Mouse (Mus musculus): ENCODE results near the gene Csnk2b. TPM values are rescaled to one million over a fixed set of nuclear protein-coding genes. Genes with fewer than 3 reads are reported as not detected.
A peak's percentile ranks its signal among the peaks of the same experiment; 100 is the strongest.

Csnk2b gene
- polyA plus RNA-seq, 1 experiment from 2014 or later: 270 TPM

- no peak overlapping the region for H3K4me3 ChIP-seq (replicated peaks)
- 74% methylated on average over 10 of the region's 10 CpGs for WGBS
- no peak overlapping the region for H3K9ac ChIP-seq (replicated peaks)
- H3K4me1 ChIP-seq (replicated peaks): no peaks in the 10 kb centered on the region
- no peak overlapping the region for H3K27ac ChIP-seq
- no peak for ATAC-seq (ENCODE audit: insufficient number of reproducible peaks, insufficient read depth, low FRiP score, low TSS enrichment, low read depth)
- H3K9me3 ChIP-seq: no peaks in the 10 kb centered on the region
- H3K36me3 ChIP-seq: peaks cover 89% of the 10 kb centered on the region
- H3K27me3 ChIP-seq: no peaks in the 10 kb centered on the region
- H3K4me2 ChIP-seq: no peak overlapping the region
These were observed 21.6 kb downstream of the Csnk2b start for GRCm38 (mm10) chr17:35100196-35100765.

GRCm38 (mm10) chr17:35097164-35097655 is 24.6 kb downstream of the Csnk2b start:
- Histone ChIP-seq H3K27me3 (no peaks in the 10 kb centered on the region), H3K4me1 (replicated peaks) (no peaks in the 10 kb centered on the region), H3K9me3 (no peaks in the 10 kb centered on the region), H3K4me3 (replicated peaks) (no peak overlapping the region), H3K27ac (no peak overlapping the region), H3K36me3 (peaks cover 98% of the 10 kb centered on the region), H3K9ac (replicated peaks) (no peak overlapping the region), H3K4me2 (no peak overlapping the region)
- no peak for ATAC-seq (ENCODE audit: insufficient number of reproducible peaks, insufficient read depth, low FRiP score, low TSS enrichment, low read depth)
- WGBS: 88% methylated on average over 12 of the region's 12 CpGs

DNA sequence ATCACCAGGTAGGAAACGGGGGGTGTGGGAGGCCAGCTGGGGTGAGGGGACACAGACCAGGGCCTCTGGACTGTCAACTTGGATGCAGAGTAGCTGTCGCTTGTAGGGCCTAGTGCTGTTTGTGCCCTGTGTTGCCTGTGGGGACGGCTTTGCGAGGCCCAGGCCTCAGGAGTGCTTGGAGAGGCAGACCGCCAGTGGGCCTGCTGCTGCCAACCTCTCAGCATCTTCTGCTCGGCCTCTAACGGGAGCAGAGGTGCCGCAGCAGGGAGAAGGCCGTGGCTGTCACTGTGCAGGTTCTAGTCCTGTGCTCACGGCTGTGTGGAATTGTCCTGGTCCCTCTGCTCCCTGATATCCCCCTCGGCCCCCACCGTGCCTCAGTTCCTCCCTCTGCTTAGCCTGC is 25.3 kb downstream of the Csnk2b start:
- no peaks in the 10 kb centered on the region for H3K27me3 ChIP-seq
- H3K4me2 ChIP-seq: no peak overlapping the region
- no peak overlapping the region for H3K9ac ChIP-seq (replicated peaks)
- H3K4me3 ChIP-seq (replicated peaks): no peak overlapping the region
- peaks cover 98% of the 10 kb centered on the region for H3K36me3 ChIP-seq
- no peak for ATAC-seq (ENCODE audit: insufficient number of reproducible peaks, insufficient read depth, low FRiP score, low TSS enrichment, low read depth)
- no peak overlapping the region for H3K27ac ChIP-seq
- no peaks in the 10 kb centered on the region for H3K4me1 ChIP-seq (replicated peaks)
- 86% methylated on average over 12 of the region's 12 CpGs for WGBS
- H3K9me3 ChIP-seq: no peaks in the 10 kb centered on the region

DNA sequence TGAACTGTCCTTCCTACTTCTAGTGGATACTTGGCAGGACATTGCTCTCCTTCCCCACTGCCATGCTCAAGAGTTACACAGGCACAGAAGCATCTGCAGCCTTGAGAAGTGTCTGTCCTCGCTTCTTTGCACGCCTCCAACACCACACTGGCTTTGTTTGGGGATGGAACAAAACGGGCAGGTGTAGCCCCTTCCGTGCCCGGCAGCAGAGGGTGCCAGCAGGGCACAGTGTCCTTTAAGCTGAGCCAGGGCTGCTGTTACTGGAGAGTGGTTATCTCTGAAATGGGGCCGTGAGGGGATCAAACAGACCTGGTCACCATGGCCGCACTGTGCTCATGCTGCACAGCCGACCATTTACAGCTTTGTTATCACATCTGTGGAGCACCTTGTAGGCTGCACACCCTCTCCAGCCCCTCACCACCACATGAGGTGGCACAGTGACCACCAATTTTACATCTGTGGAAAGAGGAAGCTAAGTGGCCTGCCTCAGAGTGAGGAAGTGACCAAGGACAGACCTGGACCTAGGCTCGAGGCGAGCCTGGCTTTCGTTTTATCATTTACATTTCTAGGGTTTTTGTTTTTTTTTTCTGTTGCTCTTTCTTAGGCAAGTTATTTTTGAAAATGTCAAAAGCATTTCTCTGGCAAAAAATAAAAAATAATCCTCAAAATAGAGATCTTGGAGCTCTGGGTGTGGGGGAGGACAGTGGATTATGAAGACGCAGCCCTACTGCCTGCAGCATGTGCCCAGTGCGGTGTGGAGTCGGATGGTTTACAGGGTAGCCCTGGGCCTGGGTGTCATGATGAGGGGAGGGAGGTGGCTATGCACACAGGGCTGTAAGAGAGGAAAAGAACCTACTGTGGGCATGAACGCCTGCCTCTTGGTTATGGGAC is 27.1 kb downstream of the Csnk2b start:
- no peak for ATAC-seq (ENCODE audit: insufficient number of reproducible peaks, insufficient read depth, low FRiP score, low TSS enrichment, low read depth)
- H3K4me3 ChIP-seq (replicated peaks): no peak overlapping the region
- 92% methylated on average over 15 of the region's 15 CpGs for WGBS
- no peak overlapping the region for H3K9ac ChIP-seq (replicated peaks)
- H3K4me1 ChIP-seq (replicated peaks): peaks cover 12% of the 10 kb centered on the region
- no peak overlapping the region for H3K4me2 ChIP-seq
- H3K9me3 ChIP-seq: no peaks in the 10 kb centered on the region
- H3K36me3 ChIP-seq: peaks cover 89% of the 10 kb centered on the region
- H3K27me3 ChIP-seq: no peaks in the 10 kb centered on the region
- H3K27ac ChIP-seq: no peak overlapping the region

GRCm38 (mm10) chr17:35092403-35093198 is 29.3 kb downstream of the Csnk2b start:
- no peak overlapping the region for H3K27ac ChIP-seq
- WGBS: 86% methylated on average over 14 of the region's 14 CpGs
- peaks cover 68% of the 10 kb centered on the region for H3K36me3 ChIP-seq
- H3K27me3 ChIP-seq: no peaks in the 10 kb centered on the region
- ATAC-seq (ENCODE audit: insufficient number of reproducible peaks, insufficient read depth, low FRiP score, low TSS enrichment, low read depth): no peak
- H3K4me3 ChIP-seq (replicated peaks): no peak overlapping the region
- no peak overlapping the region for H3K4me2 ChIP-seq
- H3K9ac ChIP-seq (replicated peaks): no peak overlapping the region
- peaks cover 12% of the 10 kb centered on the region for H3K4me1 ChIP-seq (replicated peaks)
- H3K9me3 ChIP-seq: no peaks in the 10 kb centered on the region

DNA sequence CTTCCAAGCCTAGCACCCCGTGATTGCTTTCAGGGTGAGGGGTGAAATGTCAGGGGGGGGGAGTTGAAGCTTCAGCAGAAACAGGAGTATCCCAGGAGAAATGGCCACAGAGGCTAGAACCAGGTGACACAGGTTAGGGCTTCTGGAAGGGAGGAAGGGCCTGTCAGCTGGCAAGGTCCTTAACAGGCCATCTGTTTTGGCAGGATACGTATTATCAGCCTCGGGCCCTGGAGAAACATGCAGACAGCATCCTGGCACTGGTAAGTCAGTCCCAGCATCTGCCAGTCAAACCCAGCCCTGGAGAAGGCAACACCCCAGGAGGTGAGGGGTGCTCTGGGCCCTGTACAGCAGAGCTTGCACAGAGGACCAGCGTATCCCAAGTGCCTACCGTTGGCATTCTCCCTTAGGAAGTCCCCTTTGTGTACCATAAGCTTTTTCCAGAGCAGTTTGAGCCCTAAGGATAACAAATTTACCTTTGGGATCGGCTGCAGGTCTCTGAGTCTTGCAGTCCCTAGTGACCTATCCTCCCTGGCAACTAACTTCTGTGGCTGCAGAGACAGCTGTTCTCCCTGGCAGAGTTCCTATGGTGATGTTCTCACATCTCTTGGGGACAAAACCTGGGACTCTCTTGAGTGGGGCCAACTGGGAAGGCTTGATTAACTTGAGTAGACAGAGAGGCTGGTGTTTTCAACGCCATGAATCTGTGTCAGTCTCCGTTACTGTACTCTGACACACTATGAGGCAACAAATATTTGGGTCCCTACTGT is 31.5 kb downstream of the Csnk2b start:
- H3K27ac ChIP-seq: 0 out of 2 replicates have a peak overlapping the region, but pooled peaks have one; percentile 2
- 67% methylated on average over 8 of the region's 8 CpGs for WGBS

GRCm38 (mm10) chr17:35088825-35089644 is 32.8 kb downstream of the Csnk2b start, which contains the start of gene Abhd16a:
Gene Abhd16a, plus strand, starts transcription at chr17:35089263.
- Histone ChIP-seq H3K9me3 (no peaks in the 10 kb centered on the region), H3K36me3 (peaks cover 33% of the 10 kb centered on the region), H3K4me3 (replicated peaks) (peak within 1 kb of the TSS; percentile 58), H3K4me1 (replicated peaks) (peaks cover 12% of the 10 kb centered on the region), H3K27me3 (no peaks in the 10 kb centered on the region), H3K9ac (replicated peaks) (peak within 1 kb of the TSS; percentile 75), H3K27ac (peak within 1 kb of the TSS; percentile 93), H3K4me2 (peak within 1 kb of the TSS; percentile 65)
- ATAC-seq (ENCODE audit: insufficient number of reproducible peaks, insufficient read depth, low FRiP score, low TSS enrichment, low read depth): peak; percentile 97
- WGBS: 3% methylated on average over 61 of the region's 67 CpGs

More for the DNA sequence above, 31.5 kb downstream of the Csnk2b start:
- H3K27me3 ChIP-seq: no peaks in the 10 kb centered on the region
- H3K4me2 ChIP-seq: peak overlapping the region; percentile 65
- ATAC-seq (ENCODE audit: insufficient number of reproducible peaks, insufficient read depth, low FRiP score, low TSS enrichment, low read depth): no peak
- no peaks in the 10 kb centered on the region for H3K9me3 ChIP-seq
- peak overlapping the region; percentile 58 for H3K4me3 ChIP-seq (replicated peaks)
- peak overlapping the region; percentile 75 for H3K9ac ChIP-seq (replicated peaks)
- peaks cover 46% of the 10 kb centered on the region for H3K36me3 ChIP-seq
- H3K4me1 ChIP-seq (replicated peaks): peaks cover 12% of the 10 kb centered on the region

DNA sequence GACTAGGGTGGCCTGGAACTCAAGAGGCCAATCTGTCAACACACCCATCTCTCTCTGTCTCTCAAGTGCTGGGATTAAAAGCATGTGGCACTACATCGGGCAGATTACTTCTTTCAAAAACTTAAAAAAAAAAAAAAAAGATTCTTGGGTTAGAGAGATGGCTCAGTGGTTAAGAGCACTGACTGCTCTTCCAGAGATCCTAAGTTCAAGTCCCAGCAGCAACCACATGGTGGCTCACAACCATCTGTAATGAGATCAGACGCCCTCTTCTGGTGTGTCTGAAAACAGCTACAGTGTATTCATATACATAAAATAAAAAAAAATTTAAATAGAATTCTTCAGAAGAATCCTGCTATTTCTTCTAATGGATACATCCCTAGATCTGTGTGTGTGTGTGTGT is 33.7 kb downstream of the Csnk2b start:
- Histone ChIP-seq H3K4me2 (no peak overlapping the region), H3K4me3 (replicated peaks) (no peak overlapping the region), H3K36me3 (peaks cover 25% of the 10 kb centered on the region), H3K27me3 (no peaks in the 10 kb centered on the region), H3K4me1 (replicated peaks) (peaks cover 12% of the 10 kb centered on the region), H3K27ac (no peak overlapping the region), H3K9ac (replicated peaks) (no peak overlapping the region), H3K9me3 (no peaks in the 10 kb centered on the region)
- ATAC-seq (ENCODE audit: insufficient number of reproducible peaks, insufficient read depth, low FRiP score, low TSS enrichment, low read depth): no peak
- 59% methylated on average over 2 of the region's 2 CpGs for WGBS

- 82% methylated on average over 7 of the region's 7 CpGs for WGBS
- Histone ChIP-seq H3K4me2 (no peak within 1 kb of the TSS), H3K36me3 (no peaks in the 10 kb centered on the region), H3K4me1 (replicated peaks) (peaks cover 6% of the 10 kb centered on the region), H3K9me3 (no peaks in the 10 kb centered on the region), H3K9ac (replicated peaks) (no peak within 1 kb of the TSS), H3K27me3 (no peaks in the 10 kb centered on the region; the same call in 1 of the 2 replicates), H3K27ac (no peak within 1 kb of the TSS), H3K4me3 (replicated peaks) (no peak within 1 kb of the TSS)
- ATAC-seq (ENCODE audit: insufficient number of reproducible peaks, insufficient read depth, low FRiP score, low TSS enrichment, low read depth): no peak
These were observed 36.5 kb downstream of the Csnk2b start, which contains the start of gene Ly6g6f for GRCm38 (mm10) chr17:35085208-35085865. Gene Ly6g6f, minus strand, starts transcription at chr17:35085610.

Data from limb, embryonic 12.5 days (tissue).